Mouse (Mus musculus): ENCODE results near the gene Ica1l.

- no peak for TF ChIP-seq POLR2A (IDR thresholded peaks at IDR 0.05; ENCODE audit: insufficient read depth, low read length)
- peak; percentile 40 for TF ChIP-seq CTCF (IDR thresholded peaks at IDR 0.05; ENCODE audit: low read depth, low read length)
- no peak for TF ChIP-seq EP300 (IDR thresholded peaks at IDR 0.05; ENCODE audit: insufficient read depth, low read depth, low read length)
These were observed 11.7 kb upstream of the Ica1l start for GRCm38 (mm10) chr1:60054659-60055058.
